Mouse (Mus musculus) heart, adult 11 months (tissue): ENCODE data around the gene Col8a2.
A peak's percentile ranks its signal among the peaks of the same experiment; 100 is the strongest.

Experiments used
- DNase-seq: peaks from one replicate; pipeline ENCODE4 v3.0.0; 2022

The Col8a2 gene

DNA sequence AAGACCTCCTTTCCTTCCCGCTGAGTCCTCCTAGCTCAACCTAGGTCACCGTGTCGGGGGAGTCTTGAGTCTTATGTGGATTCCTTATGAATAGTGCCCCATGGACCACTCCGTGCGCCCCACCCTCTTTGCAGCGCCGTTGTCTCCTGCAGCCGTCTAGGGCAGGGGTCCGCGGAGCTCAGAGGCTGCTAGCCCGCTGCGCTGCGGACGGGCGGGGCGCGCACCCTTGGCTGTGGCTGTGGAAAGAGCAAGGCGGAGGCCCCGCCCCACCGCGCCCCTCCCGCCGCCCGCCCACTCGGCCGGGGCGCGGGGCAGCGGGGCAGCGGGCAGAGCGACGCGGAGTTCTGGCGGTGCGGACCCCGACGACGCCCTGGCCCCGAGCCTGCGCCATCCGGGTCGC, at the start of gene Col8a2:
Gene Col8a2, plus strand, starts transcription at position 302 of the 400 bp plus-strand sequence.
- no peak for DNase-seq

DNA sequence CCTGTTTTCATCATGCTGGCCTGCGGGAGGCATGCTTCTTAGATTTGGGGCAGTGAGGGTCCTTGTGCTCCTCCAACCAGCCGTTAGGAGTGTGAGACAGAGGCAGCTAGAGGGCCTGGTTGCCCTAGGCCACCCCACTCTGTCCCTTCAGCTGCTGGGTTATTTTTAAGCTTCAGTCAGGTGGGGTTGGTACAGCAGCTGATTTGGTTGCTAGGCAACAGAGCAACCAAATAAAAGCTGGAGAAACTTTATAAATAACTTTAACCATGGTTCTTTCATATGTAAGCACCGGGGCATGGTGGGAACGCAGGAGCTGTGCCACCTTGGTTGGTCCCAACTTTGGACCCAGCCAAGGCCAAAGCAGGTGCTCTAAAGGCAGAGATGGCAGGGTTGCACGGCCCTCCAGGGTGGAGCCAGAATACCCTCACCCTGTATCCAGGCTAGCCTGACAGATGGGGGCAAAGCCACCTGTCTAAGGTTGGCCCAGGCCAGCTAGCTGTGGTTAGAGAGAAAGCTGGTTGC, 48.8 kb upstream of the Col8a2 start:
- peak; percentile 98 for DNase-seq

DNA sequence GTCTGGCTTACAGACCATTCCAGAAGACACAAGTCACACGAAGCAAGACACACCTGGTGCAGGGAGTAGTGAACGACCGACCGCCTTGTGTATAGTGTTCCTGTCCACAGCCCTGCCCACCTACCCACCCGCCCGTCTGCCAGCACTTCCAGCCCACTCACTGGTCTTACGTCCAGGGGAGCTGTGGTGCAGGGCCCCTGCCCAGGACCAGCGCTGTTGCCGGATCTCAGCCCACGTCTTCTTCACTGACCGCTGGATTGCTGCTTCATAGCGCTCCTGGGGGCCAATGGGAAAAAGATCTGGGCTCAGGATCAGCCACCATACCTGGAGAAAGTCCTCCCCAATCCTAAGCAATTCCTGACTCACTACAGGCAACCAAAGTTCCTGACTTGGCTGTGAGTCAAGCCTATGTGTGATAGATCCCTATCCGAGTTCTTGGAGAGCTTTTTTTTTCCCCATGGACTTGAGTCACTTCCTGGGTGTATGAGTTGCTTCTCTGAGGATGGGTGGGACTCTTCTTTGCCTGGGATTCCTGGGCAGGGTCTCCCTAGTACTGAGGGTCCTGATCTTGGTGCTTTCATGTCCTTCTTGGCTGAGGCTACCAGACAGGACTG, 46.6 kb upstream of the Col8a2 start:
- peak; percentile 90 for DNase-seq

DNA sequence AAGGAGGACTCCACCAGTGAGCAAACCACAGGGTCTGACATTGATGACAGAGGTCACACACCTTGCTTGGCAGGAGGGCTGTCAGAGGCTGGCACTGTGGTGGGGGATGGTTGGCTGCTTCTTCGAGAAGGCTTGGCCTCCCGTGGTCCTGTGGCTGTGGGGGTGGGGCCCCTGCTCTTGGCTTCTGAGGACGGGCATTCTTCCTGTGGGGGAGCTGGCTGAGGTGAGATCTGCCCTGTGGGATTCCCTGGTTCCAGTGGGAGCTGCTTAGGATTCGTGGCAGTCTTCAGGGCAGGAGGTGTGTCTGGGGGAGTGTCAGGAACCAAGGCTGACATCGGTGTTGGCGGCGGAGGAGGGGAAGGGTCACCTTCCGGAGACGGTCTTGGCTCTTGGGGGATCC, 44.6 kb upstream of the Col8a2 start:
- DNase-seq, result peak; percentile 94

DNA sequence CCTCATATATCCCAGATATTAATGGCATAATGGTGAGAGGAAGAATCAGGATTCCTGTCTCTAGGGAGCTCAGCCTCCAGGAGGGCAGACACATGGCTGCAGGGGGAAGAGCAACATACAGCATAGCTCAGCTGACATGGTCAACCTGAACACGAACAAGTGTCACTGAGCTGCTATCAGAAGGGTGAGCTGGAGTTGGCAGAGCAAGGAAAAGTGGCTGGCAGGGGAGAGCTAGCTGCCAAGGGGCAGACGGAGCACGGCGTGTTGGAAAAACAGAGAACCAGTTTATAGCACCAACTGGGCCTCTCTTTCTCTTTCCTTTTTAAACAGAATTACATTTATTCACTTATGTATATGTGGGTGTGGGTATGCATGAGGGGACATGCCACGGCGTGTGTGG, 44.1 kb upstream of the Col8a2 start:
- peak; percentile 96 for DNase-seq

DNA sequence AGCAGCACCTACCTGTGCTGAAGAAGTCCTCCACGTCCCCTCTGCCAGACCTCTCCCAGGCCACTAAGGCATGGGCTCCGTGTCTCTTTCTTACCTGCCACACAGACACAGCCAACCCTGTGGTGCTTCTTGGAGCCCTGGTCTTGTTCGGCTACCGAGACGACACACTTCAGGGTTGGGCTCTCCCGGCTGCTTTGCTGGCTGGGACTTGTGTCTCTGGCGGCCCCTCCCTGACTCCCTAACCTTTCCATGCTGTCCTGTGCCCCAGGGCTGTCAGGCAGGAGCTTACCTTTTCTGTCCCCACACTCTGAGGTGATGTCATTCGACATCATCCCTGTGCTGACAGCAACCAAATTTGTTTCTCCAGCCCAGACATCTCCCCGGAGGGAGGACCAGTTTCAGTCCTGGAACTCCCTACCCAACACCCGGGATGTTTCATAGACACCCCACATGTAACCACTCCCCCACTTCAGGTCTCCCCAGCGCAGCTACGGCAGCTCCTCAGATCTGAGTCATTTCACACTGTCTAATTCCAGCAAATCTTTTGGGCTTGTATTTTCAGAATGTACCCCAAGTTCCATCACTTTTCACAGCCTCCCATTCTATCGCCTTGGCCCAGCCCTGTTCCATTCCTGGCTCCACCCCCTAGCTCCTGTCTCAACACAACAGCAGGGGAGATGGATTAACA, 40.2 kb upstream of the Col8a2 start:
- peak; percentile 92 for DNase-seq

DNA sequence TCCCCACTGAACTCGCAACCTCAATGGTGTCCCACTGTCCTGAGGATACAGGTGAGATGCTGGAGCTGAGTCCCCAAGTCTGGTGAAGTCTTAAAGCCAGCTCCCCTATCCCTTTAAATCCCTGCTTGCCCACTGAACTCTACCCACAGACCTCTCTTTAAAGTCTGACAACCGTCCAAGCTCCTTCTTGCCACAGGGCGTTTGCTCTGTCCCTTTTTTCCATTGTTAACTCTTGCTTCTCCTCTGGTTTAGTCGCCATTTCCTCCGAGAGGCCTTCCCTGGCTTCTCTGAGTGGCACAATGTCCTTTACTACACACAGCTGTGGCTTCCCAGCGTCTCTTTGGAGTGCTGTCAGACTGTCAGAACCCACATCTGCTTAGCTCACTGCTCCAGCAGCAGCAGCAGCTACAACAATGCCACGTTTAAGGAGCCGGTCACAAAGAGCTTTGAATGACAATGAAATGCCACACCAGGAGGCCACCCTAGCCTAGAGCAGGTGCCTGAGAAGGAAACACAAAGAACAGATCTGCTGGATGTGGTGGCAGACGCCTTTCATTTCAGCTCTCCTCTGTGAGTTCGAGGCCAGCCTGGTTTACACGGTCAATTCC, 38.2 kb upstream of the Col8a2 start:
- no peak for DNase-seq

DNA sequence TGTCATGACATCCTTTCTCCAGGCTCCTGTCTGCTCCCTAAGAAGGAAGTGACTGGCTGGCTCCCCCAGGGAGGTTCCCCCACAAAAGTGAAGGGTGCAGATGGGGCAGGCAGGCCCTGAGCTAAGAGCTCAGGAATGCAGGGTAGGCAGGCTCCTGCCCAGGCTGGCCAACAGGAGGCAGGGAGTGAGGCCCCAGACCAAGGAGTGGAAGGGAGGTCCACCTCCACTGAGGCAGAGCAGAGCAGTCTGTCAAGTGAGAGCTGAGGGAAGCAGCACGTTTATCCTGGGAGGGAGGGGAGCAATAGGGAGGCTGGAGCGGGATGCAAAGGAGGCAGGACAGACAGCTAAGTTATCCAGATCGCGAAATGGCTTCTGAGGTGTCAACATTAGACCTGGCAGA, 35.9 kb upstream of the Col8a2 start:
- peak; percentile 92 for DNase-seq

DNA sequence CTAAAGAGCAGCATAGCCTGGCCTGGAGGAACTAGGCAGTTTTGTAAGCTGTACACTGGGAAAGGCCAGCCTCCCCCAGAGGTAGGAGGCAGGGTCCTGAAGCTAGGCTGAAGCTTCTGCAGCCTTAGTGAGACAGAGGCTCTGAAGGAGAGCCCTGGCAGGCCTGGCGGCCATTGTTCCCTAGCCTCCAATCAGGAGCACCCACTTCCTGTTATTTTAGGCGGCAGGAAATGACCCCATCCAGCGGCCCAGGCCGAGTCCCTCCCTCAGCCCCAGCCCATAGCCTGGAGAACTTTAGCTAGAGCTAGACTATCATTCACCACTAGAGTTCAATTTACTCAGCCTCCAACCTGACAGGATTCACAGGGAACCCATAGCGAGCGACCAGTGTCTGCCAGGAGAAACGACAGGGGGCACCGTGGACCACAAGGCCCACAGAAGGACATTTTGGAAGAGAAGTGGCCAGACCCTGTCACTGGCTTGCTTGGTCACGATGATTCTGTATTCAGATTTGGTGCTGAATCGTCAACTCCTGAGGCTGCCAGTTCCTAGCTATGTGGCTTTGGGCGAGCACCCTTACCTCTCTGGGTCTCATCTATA, 34.8 kb upstream of the Col8a2 start:
- peak; percentile 99 for DNase-seq

DNA sequence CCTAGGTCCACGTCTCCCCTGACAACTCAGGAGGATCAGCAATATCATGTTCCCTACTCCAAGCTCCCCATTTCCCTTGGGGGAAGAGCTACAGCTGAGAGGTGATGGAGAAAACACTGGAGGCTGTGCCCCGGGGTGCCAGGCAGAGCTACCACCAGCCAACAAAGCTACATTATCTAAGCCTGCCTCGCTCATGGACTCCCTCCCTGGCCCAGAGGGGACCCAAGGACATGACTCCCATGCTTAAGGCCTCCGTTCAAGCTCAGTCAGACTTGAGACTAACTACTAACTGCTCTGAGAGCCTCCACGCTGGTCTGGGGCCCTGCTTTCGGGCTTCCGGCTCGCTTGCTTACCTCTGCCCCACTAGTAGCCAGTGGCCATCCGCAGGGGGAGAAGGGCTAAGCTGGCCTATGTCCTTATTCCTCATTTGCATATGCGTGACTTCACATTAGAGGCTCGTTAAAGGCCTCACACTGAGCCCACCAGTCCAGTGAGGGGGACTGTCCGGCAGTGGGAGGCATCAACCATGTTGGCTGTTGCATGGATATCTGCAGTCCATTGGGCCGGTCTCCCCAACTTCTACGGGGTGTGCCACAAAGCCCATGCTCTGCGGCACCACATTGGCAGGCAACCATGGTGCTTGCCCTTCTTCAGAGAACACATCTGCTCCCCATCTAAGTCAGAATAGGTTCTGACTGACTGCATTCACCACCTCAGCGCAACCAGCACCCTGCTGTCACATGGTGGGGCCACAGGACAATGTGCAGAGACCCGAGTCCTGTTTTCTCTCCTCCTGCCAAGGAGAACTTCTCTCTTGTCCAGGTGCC, 34.0 kb upstream of the Col8a2 start:
- DNase-seq, result peak; percentile 95

DNA sequence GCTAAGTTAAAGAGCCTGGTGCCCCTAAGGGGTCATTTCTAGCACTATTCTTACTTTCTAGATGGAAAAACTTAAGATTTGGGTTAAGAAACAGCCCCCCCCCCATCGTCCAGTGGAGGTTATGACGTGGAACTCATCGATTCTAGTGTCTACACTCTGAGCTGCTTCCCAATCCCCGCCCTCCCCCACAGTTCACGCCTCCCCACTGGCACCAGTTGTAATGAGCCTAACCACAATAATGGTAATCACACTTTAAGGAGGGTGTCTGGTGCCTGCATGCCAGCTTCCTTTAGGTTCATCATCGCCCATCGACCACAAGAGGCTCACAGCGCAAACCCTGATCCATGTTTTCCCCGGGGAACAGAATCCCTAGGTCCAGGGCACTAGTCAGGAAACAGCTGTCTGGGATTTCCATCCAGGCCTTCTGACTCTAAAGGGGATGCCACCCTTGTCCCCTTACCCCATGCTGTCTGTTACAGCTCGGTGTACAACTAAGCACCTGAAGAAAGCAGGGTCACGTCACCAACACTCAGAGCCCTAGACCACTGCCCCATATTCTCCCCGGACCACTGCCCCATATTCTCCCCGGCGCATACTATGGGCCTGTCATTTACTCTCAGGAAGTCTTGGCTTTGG, 32.8 kb upstream of the Col8a2 start:
- peak; percentile 92 for DNase-seq

DNA sequence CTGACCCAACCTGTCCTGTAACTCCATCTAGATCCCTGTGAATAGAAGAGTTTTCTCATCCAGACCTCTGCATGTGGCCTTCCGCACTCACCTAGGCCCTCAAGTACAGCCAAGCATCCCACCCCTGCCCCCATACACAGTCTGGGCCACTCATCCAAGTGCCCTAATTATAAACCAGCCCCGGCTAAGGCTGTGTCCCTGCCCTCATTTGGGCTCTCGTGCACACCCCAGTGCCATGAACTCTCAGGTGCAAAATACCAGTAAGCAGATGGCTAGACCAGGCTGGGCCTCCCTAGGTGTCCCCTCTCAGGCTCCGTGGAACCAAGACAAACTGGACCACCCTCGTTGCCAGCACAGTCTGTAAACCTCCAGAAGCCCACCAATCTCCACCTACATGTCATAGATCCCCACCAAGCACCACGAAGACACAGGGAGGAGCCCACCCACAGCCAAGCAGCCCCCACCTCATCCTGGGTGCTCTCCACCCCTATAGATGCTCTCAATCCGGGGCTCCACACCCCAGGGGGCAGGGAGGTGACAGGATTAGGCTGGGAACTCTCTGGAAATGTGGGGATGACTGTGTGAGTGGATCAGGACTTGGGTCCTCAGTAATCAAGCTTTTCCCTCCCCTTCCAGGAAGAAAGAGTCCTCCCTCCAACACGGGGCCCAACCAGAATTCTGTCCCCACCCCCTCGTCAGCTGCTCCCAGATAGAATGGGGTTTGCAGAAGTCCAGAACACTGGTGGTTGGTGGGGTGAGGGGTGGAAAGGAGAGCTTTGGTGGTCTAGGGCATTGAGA, 32.1 kb upstream of the Col8a2 start:
- peak; percentile 99 for DNase-seq

DNA sequence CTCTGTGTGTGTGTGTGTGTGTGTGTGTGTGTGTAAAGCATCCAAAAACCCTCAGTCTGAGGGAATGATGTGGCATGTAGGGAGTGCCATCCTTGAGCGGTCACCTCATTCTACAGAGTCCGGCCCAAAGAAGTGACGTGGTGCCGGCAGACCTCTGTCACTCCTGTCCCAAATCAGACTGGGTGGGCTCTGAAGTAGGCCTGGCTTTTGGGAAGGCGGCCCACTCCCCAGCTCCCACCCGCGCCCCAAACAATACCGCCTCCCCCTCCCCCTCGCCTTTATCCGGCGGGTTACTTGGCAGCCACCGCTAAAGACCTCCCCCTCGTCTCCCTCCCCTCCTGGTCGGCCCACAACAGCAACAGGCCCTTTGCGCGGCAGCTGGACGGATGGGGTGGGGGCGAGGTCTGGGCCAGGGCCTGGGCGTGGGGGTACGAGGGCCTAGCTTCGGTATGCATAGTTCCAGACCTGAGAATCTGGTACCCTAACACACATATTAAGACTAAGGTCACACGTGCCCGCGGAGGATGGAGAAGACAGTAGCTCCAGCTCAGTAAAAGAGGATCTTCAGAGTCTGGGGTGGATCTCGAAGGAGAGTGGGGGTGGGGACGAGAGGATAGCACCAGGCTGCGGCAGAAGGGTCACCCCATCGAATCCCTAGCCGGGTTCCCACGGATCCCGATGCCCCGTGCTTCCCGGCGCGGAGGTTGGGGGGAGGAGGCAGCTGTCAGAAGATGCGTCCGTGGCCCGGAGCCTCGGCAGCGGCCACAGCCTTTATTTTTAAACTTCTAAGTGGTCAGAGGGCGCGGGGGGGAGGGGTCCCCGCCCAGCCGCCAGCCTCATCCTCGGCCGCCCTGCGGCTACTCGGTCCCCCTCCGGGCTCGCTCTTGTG, 31.2 kb upstream of the Col8a2 start:
- DNase-seq, result peak; percentile 98

DNA sequence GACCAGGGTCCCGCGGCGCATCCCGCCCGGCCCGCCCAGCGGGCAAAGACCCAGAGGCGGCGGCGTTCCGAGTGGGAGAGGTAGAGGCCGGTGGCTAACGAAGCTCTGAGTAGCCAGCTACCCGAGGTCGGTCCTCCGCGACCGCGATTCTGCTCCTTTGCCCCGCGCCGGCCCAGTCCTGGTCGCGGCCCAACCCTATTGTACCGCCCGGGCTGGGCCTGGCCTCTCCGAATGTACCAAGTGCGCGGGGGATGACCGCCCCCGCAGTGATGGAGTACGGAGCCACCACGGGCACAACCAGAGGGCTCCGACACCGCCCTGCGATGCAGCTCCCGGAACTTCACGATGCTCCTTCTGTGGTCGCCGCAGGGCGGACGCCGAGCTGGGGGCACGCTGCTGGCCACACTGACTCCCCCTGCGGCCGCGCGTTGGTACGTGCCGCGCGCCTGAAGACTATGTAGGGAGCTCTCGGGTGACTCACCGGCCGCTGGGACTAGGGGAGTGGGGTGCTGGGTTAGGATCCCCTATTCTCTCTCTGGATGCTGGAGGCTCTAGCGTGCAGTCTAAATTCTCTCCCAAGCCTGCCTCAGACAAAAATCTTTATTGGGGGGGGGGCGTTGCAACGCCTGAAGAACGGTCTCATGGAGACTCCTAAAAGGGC, 30.3 kb upstream of the Col8a2 start, which contains the start of gene Map7d1:
Gene Map7d1, minus strand, starts transcription at position 213 of the 661 bp plus-strand sequence.
- peak; percentile 99 for DNase-seq

DNA sequence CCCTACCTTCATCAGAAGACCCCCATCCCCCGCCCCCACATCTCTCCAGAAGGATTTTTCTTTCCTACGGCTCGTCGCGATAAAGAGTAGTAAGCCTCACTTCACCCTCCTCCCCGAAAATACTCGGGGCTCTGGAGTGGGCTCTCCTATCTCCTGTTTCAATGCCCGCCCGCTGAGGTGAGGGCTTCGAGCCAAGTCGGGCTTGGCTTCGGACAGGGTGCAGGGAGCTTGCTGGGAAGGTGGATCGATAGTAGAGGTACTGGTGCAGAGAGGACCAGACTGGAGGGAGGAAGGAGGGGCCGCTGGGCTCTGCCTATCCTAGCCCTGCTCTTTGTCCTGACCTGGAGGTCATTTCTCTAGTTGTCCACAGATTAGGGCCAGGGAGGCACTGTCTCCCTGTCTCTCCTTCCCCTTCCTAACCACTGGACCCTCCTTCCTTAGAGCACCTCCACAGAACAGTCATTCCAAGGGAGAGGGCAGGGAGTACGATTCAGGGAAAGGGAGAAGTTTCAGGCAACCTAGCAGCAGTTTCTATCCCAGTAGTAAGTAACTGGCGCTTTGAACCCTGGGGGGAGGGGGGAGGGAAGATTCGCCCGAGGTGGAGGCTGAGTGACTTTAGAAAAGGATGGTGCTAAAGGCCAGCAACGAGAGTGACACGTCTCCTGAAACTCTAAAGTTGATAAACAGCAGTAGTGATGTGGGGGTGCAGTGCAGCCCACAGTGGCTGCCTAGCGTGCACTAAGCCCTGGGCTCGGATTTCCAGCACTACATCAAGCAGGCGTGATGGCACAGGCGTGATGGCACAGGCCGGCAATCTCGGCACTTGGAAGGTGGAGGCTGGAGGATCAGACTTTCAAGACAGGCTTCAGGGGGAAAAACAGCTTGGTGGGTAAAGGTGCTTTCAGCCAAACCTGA, 29.4 kb upstream of the Col8a2 start:
- peak; percentile 98 for DNase-seq

DNA sequence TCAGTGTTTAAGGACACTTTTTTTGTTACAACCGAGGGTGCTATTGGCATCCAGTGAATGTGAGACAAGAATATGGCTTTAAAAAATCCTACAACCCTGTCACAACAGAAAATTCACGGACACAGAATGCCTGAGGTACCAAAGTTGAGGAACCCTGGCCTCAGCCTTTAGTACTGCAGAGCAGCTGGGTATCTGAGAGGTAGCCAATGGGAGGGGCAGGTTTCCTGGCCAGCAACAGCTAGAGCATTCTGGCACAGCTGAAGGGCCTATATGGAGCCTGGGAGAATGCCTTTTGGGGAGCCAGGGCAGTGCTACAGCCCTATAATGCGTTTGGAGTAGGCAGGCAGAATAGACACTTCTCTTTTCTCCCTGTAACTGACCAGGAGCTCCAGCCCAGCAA, 27.5 kb upstream of the Col8a2 start:
- DNase-seq, result peak; percentile 97

DNA sequence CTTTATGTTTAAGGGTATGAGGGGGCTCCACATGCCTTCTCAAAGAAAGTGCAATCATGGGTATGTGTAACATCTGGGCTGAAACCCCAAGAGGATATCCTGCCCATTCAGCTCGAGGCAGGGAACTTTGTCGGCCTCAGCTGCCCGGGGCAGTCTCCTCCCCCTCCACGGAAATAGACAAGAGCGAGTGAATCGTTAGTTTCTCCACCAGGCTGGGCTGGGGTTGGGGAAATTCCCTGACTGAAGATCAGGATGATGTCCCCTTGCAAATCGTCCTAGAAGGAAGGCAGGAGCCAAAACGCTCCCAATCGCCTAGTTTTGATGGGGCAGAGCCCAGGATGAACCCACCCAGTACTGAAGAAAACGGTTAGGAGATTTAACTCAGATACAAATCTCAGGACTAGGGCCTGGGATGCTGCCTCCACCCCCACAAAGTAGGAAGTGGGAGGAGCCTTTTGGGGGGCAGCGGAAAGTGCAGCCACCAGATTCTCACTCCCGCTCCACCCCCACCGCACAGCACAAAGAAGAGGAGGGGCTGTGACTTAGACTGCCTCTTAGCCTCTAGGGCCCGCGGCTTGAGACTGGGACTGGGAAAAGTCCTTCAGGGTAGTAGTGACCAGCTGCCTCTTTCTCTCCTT, 27.0 kb upstream of the Col8a2 start:
- peak; percentile 99 for DNase-seq
